Comparison of ENCODE assay signal across 12 mouse cellular contexts in the genomic region with DNA sequence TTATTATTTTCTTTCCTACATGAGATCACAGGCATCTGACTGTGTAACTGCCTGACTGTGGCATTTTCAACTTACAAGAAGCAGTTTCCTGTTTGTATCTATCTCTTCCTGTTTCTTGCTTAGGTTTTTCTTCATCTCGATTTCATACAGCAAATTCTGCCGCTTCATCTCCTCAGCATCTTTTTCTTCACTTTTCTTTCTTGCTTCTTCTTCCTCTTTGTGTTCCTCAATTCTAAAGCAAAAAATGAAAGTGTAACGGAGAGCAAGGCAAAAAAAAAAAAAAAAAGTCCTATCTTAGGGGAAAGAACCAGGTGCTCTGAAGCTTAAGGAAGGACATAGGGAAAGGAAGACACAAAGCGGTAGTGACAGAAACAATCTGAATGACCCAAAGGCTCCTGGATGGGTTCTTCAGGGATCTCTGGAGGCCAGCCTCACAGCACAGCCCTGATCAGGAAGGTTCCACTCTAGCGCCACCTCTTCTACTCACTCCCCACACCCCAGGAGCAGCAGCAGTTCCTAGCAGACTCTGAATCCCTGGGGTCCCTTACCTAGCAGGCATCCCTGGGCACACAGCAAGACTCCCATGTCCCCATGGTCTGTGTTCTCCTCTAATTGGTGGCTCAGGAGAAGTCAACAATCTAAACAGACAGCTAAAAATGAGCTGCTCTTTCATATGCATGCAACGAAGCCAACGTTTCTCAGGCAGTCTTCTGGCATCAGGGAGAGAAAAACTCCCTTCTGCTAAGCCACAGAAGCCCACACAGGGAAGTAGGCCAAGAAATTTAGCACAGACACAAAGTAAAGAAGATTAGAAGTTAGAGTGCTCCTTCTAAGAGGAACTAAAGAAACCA. TPM values are rescaled to one million over a fixed set of nuclear protein-coding genes. Genes with fewer than 3 reads are reported as not detected.
DNase-seq lines count a peak whose midpoint lies in the region; ATAC-seq and TF ChIP-seq lines count a peak whose summit lies in the region.
"Had no signal": no experiment of that assay in that cellular context is flagged by ENCODE, and none has a peak within 500 bp of the region (broad histone marks: within the 10 kb centered on the region; RNA-seq: fewer than 3 reads in every experiment).

No protein-coding gene starts in this region.

- H3K79me2 ChIP-seq in macrophage (ENCODE audit: inconsistent target) = no peaks in the 10 kb centered on the region

- H3K36me3 ChIP-seq in ES-E14 (ENCODE audit: control insufficient read depth, insufficient read depth, low read length, poor library complexity, severe bottlenecking) = no peaks in the 10 kb centered on the region
- no peaks in the 10 kb centered on the region for H3K36me3 ChIP-seq in macrophage (ENCODE audit: inconsistent target)
- peaks cover 2% of the 10 kb centered on the region; the same call in 1 of the 2 replicates for H3K36me3 ChIP-seq in midbrain, embryonic 11.5 days (ENCODE audit: control insufficient read depth, insufficient read depth, low read length)
- H3K36me3 ChIP-seq: intestine, embryonic 15.5 days had no signal

- no peak for ATAC-seq in midbrain, embryonic 11.5 days (ENCODE audit: low FRiP score)
- ATAC-seq: intestine, embryonic 15.5 days had no signal

- H3K4me3 ChIP-seq in ES-E14 (ENCODE audit: insufficient read depth in 1 of 2, low read depth in 1 of 2, low read length in 2 of 2, poor library complexity in 1 of 2, severe bottlenecking in 1 of 2) (no peak overlapping the region), macrophage (ENCODE audit: inconsistent target) (peak overlapping the region; percentile 3; the same call in 1 of the 2 replicates)
- no peak overlapping the region for H3K4me3 ChIP-seq in midbrain, embryonic 11.5 days (ENCODE audit: low read depth, low read length)
- H3K4me3 ChIP-seq: erythroblast, embryonic 14.5 days; intestine, embryonic 15.5 days; limb, embryonic 12.5 days; neural tube, embryonic 15.5 days had no signal

- WGBS in macrophage (ENCODE audit: missing documents) = 12% methylated on average over 7 of the region's 7 CpGs
- WGBS in midbrain, embryonic 11.5 days = 73% methylated on average over 7 of the region's 7 CpGs

- H3K9me3 ChIP-seq in ES-E14 (ENCODE audit: control insufficient read depth, insufficient read depth, low read depth, low read length) = no peaks in the 10 kb centered on the region
- no peaks in the 10 kb centered on the region for H3K9me3 ChIP-seq in midbrain, embryonic 11.5 days (ENCODE audit: control insufficient read depth, low read length)
- H3K9me3 ChIP-seq: intestine, embryonic 15.5 days; limb, embryonic 12.5 days; neural tube, embryonic 15.5 days had no signal

- intact Hi-C loops in left cerebral cortex, postnatal 14 days (cut with DNase I) = no loop called here

- H3K4me1 ChIP-seq in ES-E14 (ENCODE audit: control insufficient read depth in 2 of 2, insufficient read depth in 2 of 2, low read length in 2 of 2, poor library complexity in 1 of 2) = no peaks in the 10 kb centered on the region
- H3K4me1 ChIP-seq in midbrain, embryonic 11.5 days (ENCODE audit: control insufficient read depth, insufficient read depth, low read length) = no peaks in the 10 kb centered on the region
- H3K4me1 ChIP-seq: intestine, embryonic 15.5 days; limb, embryonic 12.5 days; neural tube, embryonic 15.5 days had no signal

- peak; percentile 37 to 67 for DNase-seq in left cerebral cortex, postnatal 14 days (ENCODE audit: low spot score in 2 of 2)
- no peak for DNase-seq in left cerebral cortex, adult 11 months (ENCODE audit: low spot score)
- peak; percentile 15 for DNase-seq in ES-E14 (ENCODE audit: low read depth, low spot score)
- DNase-seq in thymus, postnatal 10 days (ENCODE audit: low spot score in 2 of 2) = peak; percentile 34 to 45
- DNase-seq in kidney, postnatal 36 days = no peak
- DNase-seq in kidney, postnatal 10 days = no peak
- DNase-seq in midbrain, embryonic 11.5 days (ENCODE audit: low spot score, missing footprints) = no peak

- H3K27ac ChIP-seq in ES-E14 (ENCODE audit: insufficient read depth, low read depth, low read length, poor library complexity, severe bottlenecking) = no peak overlapping the region
- H3K27ac ChIP-seq in macrophage = peak overlapping the region; percentile 62
- no peak overlapping the region for H3K27ac ChIP-seq in midbrain, embryonic 11.5 days (ENCODE audit: low read depth, low read length)
- H3K27ac ChIP-seq: intestine, embryonic 15.5 days; limb, embryonic 12.5 days; neural tube, embryonic 15.5 days had no signal

- no peak overlapping the region for H3K4me2 ChIP-seq in midbrain, embryonic 11.5 days
- H3K4me2 ChIP-seq: intestine, embryonic 15.5 days; limb, embryonic 12.5 days; neural tube, embryonic 15.5 days had no signal

- H3K9ac ChIP-seq in ES-E14 (ENCODE audit: insufficient read depth, low read depth, low read length, poor library complexity, severe bottlenecking) = no peak overlapping the region
- H3K9ac ChIP-seq in midbrain, embryonic 11.5 days (ENCODE audit: low read length) = no peak overlapping the region
- H3K9ac ChIP-seq: intestine, embryonic 15.5 days; limb, embryonic 12.5 days; neural tube, embryonic 15.5 days had no signal

- no peaks in the 10 kb centered on the region for H3K27me3 ChIP-seq in midbrain, embryonic 11.5 days (ENCODE audit: control insufficient read depth, insufficient read depth, low read length)
- H3K27me3 ChIP-seq: intestine, embryonic 15.5 days; limb, embryonic 12.5 days; neural tube, embryonic 15.5 days had no signal

- in situ Hi-C loops in ES-E14 (cut with MboI; ENCODE audit: low sequenced_read_pairs in 2 of 2, unreplicated experiment in 2 of 2) = no loop called here

TF ChIP-seq in ES-E14, 5 proteins besides CTCF, POLR2A, EP300 and RAD21:
- TF ChIP-seq MAFK (IDR thresholded peaks at IDR 0.05; ENCODE audit: insufficient read depth, low read depth, low read length) (no peak), CHD2 (IDR thresholded peaks at IDR 0.05; ENCODE audit: low read depth, low read length) (no peak), ZNF384 (IDR thresholded peaks at IDR 0.05; ENCODE audit: low read depth, low read length) (no peak), HCFC1 (IDR thresholded peaks at IDR 0.05; ENCODE audit: borderline replicate concordance, insufficient read depth, low read length) (no peak), ZC3H11A (IDR thresholded peaks at IDR 0.05; ENCODE audit: borderline replicate concordance, low read depth, low read length) (no peak)

RNA-seq across cellular contexts. Expression of gene Ccdc173, which starts 11.2 kb away (rescaled TPM):
- total RNA-seq in left cerebral cortex, postnatal 14 days (2021) = 1 to 10 TPM; 2.2 to 2.4 TPM
- total RNA-seq in ES-E14 (2012; rRNA removed) = 0.98 and 1.1 TPM in 2 replicates
- total RNA-seq in macrophage (2018; cell fraction: chromatin; rRNA removed) = 10 to 100 TPM in 3 of 26 experiments, 1 to 10 TPM in 22, under 1 TPM in 1; 0.67 to 11.3 (median 6.7) TPM
- total RNA-seq in macrophage (2018; cell fraction: cytosol; rRNA removed) = 1 to 10 TPM in 20 of 26 experiments, under 1 TPM in 6; 0.66 to 6.2 (median 2.9) TPM
- total RNA-seq in macrophage (2018; cell fraction: nucleus; rRNA removed) = 1 to 10 TPM; 1.0 to 8.7 (median 4.7) TPM
- polyA plus RNA-seq in macrophage (2018) = 0.80 to 2.7 TPM (median 1.7 TPM) in 3 replicates
- polyA plus RNA-seq in midbrain, embryonic 11.5 days (2014; fragmentation: Nextera tagmentation; extraction: Ambion mirVana) = 3.8 and 3.9 TPM in 2 replicates
- polyA plus RNA-seq: erythroblast, embryonic 14.5 days had no signal

RNA-seq across cellular contexts. Expression of gene Phospho2, which starts 11.2 kb away (rescaled TPM):
- total RNA-seq in left cerebral cortex, postnatal 14 days (2021) = 10 to 100 TPM; 19.2 to 23.0 TPM
- total RNA-seq in ES-E14 (2012; rRNA removed) = 8.0 and 9.6 TPM in 2 replicates
- total RNA-seq in macrophage (2018; cell fraction: chromatin; rRNA removed) = 10 to 100 TPM in 19 of 26 experiments, 1 to 10 TPM in 7; 1.6 to 43.6 (median 19.0) TPM
- total RNA-seq in macrophage (2018; cell fraction: cytosol; rRNA removed) = 10 to 100 TPM in 24 of 26 experiments, 1 to 10 TPM in 2; 8.2 to 27.9 (median 20.9) TPM
- 10 to 100 TPM in 18 of 26 experiments, 1 to 10 TPM in 8; 3.7 to 33.9 (median 15.0) TPM for total RNA-seq in macrophage (2018; cell fraction: nucleus; rRNA removed)
- polyA plus RNA-seq in macrophage (2018) = 16.3 to 24.3 TPM (median 21.6 TPM) in 3 replicates
- 44.3 and 49.9 TPM in 2 replicates for polyA plus RNA-seq in midbrain, embryonic 11.5 days (2014; fragmentation: Nextera tagmentation; extraction: Ambion mirVana)

RNA-seq across cellular contexts. Expression of gene Klhl23, which starts 43.5 kb away (rescaled TPM):
- total RNA-seq in left cerebral cortex, postnatal 14 days (2021) = 100 to 1,000 TPM in 1 of 2 experiments, 10 to 100 TPM in 1; 92.7 to 102 TPM
- 2.7 and 5.0 TPM in 2 replicates for total RNA-seq in ES-E14 (2012; rRNA removed)
- 1 to 10 TPM in 6 of 26 experiments, under 1 TPM in 15, not detected in 5; 0.17 to 4.3 (median 0.51) TPM for total RNA-seq in macrophage (2018; cell fraction: chromatin; rRNA removed)
- total RNA-seq in macrophage (2018; cell fraction: cytosol; rRNA removed) = 1 to 10 TPM in 2 of 26 experiments, under 1 TPM in 23, not detected in 1; 0.06 to 1.2 (median 0.29) TPM
- 1 to 10 TPM in 4 of 26 experiments, under 1 TPM in 20, not detected in 2; 0.06 to 3.4 (median 0.40) TPM for total RNA-seq in macrophage (2018; cell fraction: nucleus; rRNA removed)
- polyA plus RNA-seq in macrophage (2018) = 0.16 to 2.4 TPM (median 0.76 TPM) in 3 replicates
- polyA plus RNA-seq in midbrain, embryonic 11.5 days (2014; fragmentation: Nextera tagmentation; extraction: Ambion mirVana) = 35.0 and 38.2 TPM in 2 replicates

RNA-seq across cellular contexts. Expression of gene Ppig, which starts 55.9 kb away (rescaled TPM):
- total RNA-seq in left cerebral cortex, postnatal 14 days (2021) = 10 to 100 TPM; 53.0 to 54.3 TPM
- total RNA-seq in ES-E14 (2012; rRNA removed) = 24.7 and 32.2 TPM in 2 replicates
- total RNA-seq in macrophage (2018; cell fraction: chromatin; rRNA removed) = 100 to 1,000 TPM; 127 to 418 (median 177) TPM
- 10 to 100 TPM; 45.9 to 89.4 (median 62.6) TPM for total RNA-seq in macrophage (2018; cell fraction: cytosol; rRNA removed)
- total RNA-seq in macrophage (2018; cell fraction: nucleus; rRNA removed) = 100 to 1,000 TPM in 9 of 26 experiments, 10 to 100 TPM in 17; 63.9 to 158 (median 92.3) TPM
- 44.1 to 115 TPM (median 49.1 TPM) in 3 replicates for polyA plus RNA-seq in macrophage (2018)
- polyA plus RNA-seq in midbrain, embryonic 11.5 days (2014; fragmentation: Nextera tagmentation; extraction: Ambion mirVana) = 128 and 155 TPM in 2 replicates

Comparison
In these comparisons a context has a peak if more than half of its experiments do, and no peak if none do; other contexts are left out.
1. DNase-seq: peak in left cerebral cortex, postnatal 14 days (2 of 2), ES-E14 (single experiment) and thymus, postnatal 10 days (2 of 2); none in left cerebral cortex, adult 11 months (single experiment), kidney, postnatal 36 days (0 of 2), kidney, postnatal 10 days (single experiment) and midbrain, embryonic 11.5 days (single experiment).
2. RNA of gene Klhl23, which starts 43.5 kb away (total RNA-seq): 92.7 to 102 TPM in left cerebral cortex, postnatal 14 days; 2.7 to 5.0 TPM in ES-E14; every median in the first group is over 10 times any median in the second.